Mouse (Mus musculus): ENCODE data around the gene Ostm1.

DNA sequence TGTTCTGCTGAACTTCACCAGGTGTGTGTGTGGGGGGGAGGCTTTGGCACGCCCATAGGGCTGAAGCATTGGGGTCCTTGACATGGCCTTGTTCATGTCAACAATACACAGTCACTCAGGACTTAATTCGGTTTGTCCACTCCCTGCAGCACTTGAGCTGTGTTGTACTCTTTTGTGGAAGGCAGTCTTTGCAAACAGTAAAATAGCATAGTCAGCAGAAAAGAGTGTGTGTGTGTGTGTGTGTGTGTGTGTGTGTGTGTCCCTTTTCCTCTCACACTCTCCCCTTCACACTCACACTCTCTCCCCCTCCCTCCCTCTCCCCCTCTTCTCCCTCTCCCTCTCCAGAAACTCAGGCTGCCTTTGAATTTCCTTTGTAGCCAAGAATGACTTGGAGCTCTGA, 34.7 kb downstream of the Ostm1 start:
- TF ChIP-seq CTCF (IDR thresholded peaks at IDR 0.05; ENCODE audit: low read depth): no peak
- TF ChIP-seq EP300 (IDR thresholded peaks at IDR 0.05; ENCODE audit: low read depth): no peak
